Mouse (Mus musculus): ENCODE measurements at regions not wholly inside any gene's neighbourhood (a gene's known extent, or its start where the extent isn't known, plus 50 kb on each side); places are given as distances from the start of the nearest gene placed in this dataset.

- no peak for TF ChIP-seq CTCF (IDR thresholded peaks at IDR 0.05; ENCODE audit: control insufficient read depth, insufficient read depth, low read length)
- no peak for TF ChIP-seq POLR2A (IDR thresholded peaks at IDR 0.05; ENCODE audit: borderline replicate concordance, control insufficient read depth, low read depth, low read length)
These were observed 300.3 kb downstream of the Fam49a start for GRCm38 (mm10) chr12:12562267-12562666.
